Mouse (Mus musculus) embryo, embryonic 10.5 days (tissue): ENCODE data around the gene Prpf38b.
"Not testable (repeated sequence)": the region's sequence is repeated elsewhere in the genome, so short reads cannot be mapped to it uniquely, and the experiment has no call there.

Experiments used
- DNase-seq: peaks from one replicate; pipeline ENCODE4 v3.0.0-alpha.2; 2015; ENCODE audit warnings: low spot score

Prpf38b gene

DNA sequence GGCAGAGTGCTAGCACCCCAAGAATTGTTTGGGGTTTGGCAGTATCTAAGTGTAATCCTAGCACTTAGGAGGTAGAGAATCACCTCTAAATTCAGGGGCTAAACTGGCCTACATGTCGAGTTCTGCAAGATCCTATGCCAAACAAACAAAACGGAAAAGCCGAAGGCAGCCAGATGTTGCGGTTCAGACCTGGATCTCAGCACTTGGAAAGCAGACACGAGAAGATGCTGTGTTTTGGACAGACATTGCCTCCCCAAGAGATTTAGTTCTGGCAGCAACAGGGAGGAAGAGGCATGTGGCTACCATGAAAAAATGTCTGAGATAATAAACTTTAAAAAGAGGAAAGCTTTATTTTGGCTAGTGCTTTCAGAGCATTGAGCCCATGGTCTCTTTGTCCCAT lies 10.8 kb downstream of the Prpf38b start:
- no peak for DNase-seq

DNA sequence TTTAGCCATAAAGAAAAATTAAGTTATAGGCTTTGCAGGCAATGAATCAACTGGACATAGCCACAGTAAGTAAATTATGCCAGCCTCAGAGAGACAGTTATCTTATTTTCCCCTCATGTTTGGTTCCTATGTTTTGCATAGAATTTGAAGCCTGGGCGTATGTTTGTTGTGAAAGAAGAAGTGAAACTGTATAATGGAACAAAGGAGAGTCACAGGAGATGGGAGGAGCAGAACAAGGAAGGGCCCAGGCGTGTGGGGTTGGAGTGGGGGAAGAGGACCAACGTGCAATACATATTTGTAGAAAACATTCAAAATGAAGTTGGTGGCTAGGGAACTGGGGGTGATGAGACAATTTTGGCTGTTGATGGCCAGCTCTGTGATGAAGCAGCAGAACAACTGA lies 11.4 kb downstream of the Prpf38b start:
- no peak for DNase-seq

DNA sequence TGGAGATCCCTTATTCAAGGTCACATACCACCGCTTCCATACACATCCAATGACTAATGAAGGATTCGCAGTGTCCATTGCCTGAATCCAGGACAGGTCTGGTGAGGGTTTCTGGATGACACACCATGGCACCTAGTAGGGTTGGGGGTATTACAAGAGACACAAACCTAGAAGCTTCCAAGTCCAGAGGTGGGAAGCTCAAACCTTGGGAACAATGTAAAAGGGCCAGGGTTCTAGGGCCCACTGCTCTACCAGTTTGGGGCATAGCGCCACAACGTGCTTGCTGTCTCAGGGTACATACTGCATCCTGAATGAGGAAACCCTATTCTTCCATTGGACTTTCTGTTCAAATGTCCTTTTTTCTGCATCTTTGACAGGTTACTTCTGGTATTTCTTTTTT lies 12.9 kb downstream of the Prpf38b start:
- DNase-seq: no peak

DNA sequence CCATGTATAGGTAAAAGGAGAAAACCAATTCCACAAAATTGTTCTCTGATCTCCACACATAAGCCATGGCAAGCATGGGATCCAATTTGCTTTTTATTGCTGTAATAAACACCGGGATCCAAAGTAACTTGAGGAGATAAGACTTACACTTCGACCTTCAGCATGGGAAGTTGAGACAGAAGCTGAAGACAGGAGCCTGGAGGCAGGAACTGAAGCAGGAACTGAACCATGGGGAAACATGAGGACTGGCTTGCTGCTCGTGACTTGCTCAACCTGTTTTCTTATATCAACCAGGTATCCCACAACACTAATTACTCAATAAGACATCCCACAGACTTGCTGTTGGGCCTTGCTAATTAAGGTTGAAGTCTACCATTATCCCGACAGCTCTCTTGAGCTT lies 18.6 kb downstream of the Prpf38b start:
- DNase-seq: no peak

DNA sequence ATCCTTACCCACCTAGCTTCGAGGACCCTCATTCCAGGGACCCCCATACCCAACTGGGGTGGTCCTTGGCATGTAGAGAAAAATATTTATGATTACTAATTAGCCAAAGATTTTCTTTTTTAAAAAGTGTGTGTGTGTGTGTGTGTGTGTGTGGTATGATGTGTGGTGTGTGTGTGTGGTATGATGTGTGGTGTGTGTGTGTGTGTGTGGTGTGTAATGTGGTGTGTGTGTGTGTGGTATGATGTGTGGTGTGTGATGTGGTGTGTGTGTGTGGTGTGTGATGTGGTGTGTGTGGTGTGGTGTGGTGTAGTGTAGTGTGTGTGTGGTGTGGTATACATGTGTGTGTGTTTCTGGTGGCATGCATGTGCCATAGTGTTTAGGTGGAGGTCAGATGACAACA lies 19.4 kb downstream of the Prpf38b start:
- no peak for DNase-seq

DNA sequence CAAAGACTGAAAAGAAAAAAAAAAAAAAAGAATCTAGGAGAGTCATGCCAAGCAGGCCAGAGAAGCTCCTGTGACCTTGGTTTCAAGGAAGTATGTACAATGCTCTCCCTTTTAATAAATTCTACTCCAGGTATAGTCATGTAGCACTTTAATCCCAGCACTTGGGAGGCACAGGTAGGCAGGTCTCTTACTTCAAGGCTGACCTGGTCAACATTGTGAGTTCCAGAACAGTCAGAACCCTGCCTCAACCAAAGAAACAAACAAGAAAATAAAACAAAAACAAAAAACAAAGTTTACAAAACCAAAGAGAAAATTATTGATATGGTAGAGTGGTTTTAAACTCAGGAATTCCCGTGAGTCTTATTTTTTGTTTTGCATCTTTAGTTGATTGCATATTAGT lies 21.6 kb downstream of the Prpf38b start, which contains the start of gene Fndc7:
TSS of gene Fndc7 (minus strand) at position 101 of the 400 bp plus-strand sequence.
- no peak for DNase-seq

DNA sequence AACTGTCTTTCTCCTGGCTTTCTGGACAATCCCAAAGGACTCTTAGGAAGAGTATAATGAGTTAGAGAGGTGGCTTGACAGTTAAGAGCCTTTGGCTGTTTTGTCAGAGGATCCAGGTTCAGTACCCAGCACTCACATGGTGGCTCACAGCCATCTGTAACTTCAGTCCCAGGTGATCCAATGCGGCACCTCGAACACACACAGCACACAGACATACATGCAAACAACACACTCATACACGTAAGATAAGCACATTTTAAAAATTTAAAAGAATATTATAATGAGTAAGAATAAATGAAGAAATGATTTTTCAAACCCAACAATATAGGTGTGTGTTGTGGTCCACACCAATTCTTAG lies 23.9 kb downstream of the Prpf38b start:
- no peak for DNase-seq

DNA sequence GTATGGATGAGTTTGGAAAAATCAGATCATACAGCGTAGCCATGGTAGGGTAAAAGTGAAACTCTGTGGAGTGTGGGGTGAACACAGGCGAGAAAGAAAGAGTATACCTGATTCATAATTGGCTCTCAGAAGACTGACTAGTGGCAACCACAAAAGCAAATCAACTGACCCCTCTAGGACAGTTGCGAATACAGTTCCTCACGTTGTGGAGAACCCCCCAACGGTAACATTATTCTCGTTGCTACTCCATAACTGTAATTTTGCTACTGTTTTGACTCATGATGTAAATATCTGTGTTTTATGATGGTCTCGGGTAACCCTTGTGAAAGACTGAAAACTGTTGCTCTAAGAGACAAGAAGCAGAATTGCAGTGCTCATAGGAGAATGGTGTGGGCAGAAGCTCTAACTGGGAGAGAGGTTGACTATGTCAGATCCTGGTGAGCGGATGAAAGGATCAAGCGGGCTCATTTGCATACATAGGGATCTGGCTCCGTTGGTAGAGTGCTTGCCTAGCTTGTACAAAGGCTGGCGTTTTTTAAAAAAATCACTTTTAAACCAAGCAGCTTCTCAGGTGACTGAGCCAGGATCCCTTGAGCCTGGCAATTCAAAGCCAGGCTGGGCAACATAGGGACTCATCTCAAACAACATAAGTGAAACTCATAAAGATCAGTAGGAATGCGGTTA lies 24.5 kb downstream of the Prpf38b start:
- no peak for DNase-seq

DNA sequence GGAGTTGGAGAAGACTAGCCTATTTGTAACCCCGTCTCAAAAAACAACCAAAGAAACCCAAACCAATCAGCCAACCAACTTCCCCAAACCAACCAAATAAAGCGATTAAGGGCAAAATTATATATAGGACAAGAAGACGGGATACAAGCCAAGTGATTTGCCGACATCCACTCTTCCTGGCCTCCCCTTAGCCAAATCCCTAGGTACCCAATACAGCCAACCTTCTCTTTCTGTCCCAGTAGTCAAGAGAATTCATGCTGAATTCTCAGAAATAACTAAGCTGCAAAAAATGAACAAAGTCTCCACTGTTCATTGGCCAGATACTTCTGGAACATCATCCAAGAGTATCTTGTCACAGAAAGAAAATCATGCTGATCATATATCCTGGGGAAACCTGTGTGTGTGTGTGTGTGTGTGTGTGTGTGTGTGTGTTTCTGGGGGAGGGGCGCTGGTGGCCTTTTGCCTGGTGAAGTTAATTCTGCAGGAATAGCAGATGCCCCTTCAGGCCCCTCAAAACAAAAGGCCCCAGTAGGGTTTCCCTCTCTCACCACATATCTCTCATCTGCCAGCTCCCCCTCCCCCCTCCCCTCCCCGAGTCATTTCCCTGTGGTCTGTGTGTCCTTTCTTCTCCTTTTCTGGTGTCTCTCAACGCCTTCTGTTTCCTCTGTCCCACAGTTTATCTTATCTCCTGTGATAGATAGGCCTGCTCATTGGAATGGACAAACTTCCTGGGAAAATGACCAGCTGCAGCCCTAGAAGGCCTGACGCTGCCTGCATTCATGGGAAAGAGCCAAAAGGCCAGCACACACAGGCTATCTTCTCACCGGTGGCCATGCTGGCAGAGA lies 25.6 kb downstream of the Prpf38b start:
- DNase-seq: peak; percentile 71

DNA sequence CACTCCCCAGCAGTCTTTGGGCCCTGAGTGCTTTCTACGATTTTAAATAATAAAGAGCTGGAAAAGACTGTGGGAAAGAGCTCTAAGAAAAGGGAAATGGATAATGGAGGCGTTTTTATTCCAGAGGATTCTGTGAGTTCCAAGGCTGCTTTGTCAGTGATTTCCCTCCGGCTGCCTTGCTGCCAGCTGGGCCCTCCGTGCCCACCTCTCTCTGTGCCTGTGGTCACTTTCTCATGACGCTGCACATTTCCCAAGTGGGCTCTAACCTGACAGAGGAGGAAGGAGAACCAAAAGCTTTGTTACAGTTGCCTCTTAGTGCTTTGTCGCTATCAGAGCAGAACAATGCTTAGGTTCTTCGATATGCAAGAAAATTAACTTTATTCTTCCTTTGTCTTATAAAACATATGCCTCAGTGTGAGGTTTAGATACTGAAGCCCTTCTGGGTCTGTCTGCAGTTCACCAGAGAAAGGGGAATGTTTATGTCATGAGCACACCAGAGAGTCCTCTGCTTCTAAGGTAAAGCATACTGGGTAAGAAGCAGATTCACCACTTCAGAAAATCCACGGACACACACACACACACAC lies 26.7 kb downstream of the Prpf38b start:
- DNase-seq: no peak

DNA sequence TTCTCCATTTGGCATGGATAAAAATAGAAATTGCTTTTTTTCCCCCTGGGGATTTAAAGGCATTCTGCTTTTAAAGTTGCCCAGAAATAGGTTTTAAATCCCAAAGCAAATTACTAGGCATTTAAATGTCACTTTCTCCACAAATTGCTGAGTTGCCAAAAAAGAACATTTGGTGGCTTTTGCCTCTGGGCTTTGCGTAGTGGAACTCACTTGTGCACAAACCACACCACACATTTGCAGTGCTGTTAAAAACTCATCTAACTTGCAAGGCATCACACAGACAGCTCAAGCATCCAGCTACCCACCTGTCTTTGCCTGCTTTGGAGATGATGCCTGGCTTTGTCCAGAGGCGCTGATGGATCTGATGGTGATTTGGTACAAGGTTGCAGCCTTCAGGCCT lies 28.5 kb downstream of the Prpf38b start:
- DNase-seq: no peak

DNA sequence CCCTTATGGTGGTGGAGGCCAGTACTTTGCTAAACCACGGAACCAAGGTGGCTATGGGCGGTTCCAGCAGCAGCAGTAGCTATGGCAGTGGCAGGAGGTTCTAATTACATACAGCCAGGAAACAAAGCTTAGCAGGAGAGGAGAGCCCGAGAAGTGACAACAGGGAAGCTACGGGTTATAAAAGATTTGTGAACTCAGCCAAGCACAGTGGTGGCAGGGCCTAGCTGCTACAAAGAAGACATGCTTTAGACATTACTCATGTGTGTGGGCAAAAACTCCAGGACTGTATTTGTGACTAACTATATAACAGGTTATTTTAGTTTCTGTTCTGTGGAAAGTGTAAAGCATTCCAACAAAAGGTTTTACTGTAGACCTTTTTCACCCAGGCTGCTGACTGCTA lies 29.7 kb downstream of the Prpf38b start:
- DNase-seq: not testable (repeated sequence)

DNA sequence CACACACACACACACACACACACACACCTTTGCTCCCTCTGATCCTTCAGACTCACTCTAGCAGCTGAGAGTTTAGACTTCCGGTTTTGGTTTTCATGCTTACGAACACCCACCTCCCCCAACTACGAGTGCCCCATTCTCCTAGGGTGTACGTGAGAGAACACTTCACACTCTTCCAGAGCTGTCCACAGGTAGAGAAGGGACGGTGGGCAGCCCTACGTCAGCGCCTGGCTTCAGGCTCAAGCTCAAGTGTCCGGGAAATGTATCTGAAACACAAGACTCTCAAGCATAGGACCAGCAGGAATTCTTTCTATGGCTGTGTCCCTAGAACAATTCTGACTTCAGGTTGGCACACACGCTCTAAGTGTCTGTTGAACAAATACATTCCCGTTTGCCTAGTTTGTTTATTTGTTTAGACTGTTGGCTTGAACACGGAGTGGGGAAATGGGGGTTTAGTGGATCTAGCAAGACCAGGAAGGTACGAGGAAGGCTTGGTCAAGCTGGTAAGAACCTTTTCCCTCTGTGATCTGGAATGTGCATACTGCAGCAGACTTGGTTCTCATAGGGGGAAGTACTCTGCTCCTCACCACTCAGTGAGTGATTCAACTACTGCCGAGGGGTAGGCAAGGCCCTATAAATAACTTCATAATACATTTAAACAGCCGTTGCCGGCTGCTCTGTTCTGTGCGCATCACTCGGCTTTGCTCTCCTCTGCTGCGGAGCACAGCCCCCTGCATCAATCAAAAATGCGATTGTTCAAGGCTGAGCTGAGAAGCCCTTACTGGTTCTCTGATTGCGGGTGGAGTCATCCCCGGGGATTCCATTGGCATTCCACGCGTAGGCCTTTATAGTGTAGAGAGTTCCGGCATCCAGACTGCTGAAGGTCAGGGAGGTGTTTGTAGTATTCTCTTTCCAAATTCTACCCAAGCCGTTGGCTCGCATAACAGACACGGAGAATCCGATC lies 30.7 kb downstream of the Prpf38b start:
- DNase-seq: peak; percentile 52

DNA sequence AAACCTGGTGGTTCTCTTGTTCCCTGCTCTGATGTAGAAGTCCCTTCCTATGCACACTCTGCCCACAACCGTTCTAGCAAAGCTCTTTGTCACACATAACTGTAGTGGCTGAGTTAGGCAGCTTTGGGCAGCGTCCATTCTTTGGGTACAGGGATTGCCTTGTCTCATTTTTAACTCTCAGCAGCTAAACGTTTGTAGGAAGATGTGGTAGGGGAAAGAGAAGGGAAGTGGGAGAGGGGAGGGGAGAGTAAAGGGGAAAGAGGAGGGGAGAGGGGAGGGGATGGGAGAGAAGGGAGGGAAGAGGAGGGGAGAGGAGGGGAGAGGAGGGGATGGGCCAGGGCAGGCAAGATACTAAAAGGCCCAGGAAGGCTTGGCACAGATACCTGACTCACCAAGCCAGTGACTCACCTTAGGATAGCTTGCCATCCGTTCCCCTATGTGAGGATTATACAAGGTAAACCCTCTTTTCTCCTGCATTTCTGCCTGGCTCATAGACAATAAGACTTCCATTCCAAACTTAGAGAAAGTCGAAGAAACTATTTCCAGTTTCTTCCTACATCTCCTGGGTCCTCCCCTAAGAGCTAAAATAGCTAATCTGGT lies 31.6 kb downstream of the Prpf38b start:
- DNase-seq: no peak

DNA sequence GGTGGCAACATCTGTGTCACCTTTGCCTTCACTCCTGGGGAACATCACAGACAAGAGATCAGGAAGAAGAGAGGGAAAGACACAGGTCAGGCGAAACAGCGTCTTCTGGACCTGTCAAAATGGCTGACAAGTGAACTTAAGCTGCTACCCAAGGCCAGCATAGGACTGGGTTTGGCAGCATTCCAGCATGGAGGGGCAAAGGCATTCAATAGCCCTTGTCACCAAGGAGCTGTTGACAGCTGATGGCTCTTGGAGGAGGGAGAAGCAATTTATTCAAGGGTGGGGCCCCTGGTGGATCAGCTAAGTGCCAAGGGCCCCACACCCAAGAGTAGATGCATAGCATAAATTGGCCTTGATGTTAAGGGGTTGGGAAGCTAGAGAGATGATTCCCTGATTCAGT lies 32.4 kb downstream of the Prpf38b start:
- no peak for DNase-seq

DNA sequence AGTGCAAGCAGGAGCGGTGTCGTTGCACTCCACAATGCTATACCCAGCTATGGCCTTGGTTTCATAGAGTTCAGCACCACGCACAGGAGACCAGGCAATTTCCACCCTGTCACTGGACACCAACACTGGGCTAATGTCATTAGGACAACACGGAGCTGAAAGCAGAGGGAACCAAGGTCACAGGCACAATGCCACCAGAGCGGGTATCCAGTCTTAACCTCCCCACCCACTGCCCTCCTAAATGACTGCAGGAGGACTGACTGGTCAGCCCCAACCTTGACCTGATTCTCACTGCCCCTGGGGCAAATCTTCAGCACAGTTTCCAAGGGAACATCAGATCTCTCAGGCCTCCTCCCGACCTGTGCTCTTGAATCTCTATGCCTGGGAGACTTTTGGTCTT lies 40.9 kb downstream of the Prpf38b start:
- DNase-seq: no peak

DNA sequence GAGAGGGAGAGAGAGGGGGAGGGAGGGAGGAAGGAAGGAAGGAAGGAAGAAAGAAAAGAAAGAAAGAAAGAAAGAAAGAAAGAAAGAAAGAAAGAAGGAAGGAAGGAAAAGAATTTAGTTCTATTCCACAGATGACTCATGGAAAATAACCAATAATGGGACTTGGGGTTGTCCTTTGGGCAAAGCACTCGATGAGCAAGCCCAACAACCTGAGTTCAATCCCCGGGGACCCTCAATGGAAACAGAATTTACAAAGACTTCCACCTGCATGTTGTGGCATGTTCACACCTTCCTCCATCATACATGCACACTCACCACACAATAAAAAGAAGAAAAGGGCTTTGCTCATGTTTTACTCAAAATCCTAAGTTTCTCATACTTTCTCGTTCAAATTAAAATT lies 44.1 kb downstream of the Prpf38b start:
- DNase-seq: no peak

DNA sequence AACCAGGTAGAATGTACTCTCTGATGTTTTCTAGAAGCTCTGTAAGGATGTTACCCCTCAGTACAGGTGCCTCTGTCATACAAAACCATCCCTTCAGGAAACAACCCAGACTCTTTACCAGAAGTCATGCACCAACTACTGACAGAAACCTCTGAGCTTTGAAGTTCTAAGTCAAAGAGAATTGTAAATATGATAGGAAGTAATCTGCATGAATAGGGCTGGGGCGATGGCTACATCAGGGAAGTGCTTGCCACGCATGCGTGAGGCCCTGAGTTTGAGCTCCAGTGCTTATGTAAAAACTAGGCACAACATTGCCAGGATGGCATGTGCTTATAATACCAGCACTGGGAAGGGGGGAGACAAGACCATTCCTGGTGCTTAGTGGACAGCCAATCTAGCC lies 45.9 kb downstream of the Prpf38b start:
- no peak for DNase-seq

DNA sequence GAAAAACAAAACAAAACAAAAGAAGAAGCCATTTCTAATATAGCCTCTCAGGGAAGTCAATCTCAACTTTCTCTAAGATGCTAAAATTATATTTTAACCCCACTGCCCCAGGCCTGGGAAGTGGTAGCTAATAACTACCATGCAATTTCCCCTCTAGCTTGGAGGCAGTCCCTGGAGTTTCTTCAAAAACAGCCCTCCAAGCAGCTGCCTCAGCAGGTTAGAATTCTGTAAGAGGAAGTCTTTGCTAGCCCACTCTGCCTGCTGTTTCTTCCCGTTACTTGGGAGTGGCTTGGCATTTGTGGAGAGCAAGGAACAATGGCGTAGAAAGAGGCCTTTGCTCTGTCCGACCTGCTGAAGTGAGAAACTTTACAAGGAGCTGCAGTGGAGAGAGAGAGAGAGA lies 46.4 kb downstream of the Prpf38b start:
- DNase-seq: no peak

DNA sequence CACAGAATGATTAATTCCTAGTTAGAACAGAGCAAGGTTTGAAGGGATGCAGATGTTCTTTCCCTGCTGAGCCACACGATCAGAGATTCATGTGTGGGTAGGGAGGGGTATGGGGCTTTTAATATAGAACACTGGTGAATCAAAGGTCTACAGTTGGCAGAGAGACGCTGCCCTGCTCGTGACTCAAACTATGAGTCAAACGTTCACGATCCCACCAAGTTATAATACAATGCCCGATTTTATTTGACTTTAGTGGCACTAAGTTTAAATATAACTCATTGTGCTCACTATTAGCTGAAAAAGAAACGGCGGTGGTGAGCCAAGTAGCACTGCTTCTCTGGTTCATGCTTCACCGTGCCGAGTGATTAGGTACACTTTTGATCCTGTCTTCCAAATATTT lies 48.4 kb downstream of the Prpf38b start:
- DNase-seq: no peak

DNA sequence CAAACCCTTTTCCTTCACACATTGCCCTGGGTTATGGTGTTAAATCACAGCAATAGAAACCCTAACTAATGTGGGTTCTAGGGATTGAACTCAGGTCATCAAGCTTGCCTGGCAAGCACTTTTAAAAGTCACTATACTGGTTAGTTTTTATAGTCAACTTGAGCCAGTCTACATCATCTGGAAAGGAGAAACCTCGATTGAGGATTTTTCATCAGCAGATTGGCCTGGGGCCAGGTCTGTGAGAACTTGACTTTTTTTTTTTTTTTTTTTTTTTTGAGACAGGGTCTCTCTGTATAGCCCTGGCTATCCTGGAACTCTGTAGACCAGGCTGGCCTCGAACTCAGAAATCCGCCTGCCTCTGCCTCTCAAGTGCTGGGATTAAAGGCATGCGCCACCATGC lies 49.2 kb downstream of the Prpf38b start:
- DNase-seq: not testable (repeated sequence)

DNA sequence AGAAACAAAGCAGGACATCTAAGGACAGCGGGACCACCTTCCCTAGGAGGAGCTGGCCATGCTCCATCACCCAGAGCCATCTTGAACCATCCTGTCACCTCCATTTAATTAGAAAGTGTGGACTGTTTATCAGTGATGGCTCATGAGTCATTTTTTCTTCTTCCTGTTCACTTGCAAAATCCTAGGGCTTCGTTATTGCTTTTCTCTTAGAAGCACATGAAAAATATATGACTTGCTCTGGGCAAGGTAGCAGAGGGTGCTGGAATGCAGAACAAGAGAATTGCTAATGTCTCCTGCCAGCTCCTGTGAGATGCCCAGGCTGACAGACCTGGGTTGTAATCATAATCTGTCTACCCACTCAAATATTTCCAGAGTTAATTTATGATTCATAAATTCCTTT lies 50.7 kb downstream of the Prpf38b start:
- no peak for DNase-seq
